Mouse (Mus musculus): Measurements from ENCODE around the gene Padi4. TPM values are rescaled to one million over a fixed set of nuclear protein-coding genes. Genes with fewer than 3 reads are reported as not detected.

Gene Padi4
- total and polyA plus RNA-seq, 3 experiments = 0.70 to 2.6 (median 2.5) TPM

GRCm38 (mm10) chr4:140763158-140763557 is 10.9 kb downstream of the Padi4 start:
- H3K4me3 ChIP-seq = no peak overlapping the region
- no peaks in the 10 kb centered on the region for H3K4me1 ChIP-seq (ENCODE audit: control insufficient read depth, insufficient read depth, low read length)
- no peaks in the 10 kb centered on the region for H3K27me3 ChIP-seq (ENCODE audit: control insufficient read depth, insufficient read depth, low read length)
- H3K9ac ChIP-seq (ENCODE audit: low read depth, low read length) = no peak overlapping the region
- H3K79me2 ChIP-seq (replicated peaks; ENCODE audit: control insufficient read depth, insufficient read depth, low read length) = no peaks in the 10 kb centered on the region
- H3K27ac ChIP-seq = no peak overlapping the region
- DNase-seq = peak; percentile 44 to 65
- H3K36me3 ChIP-seq (ENCODE audit: control insufficient read depth, insufficient read depth, low read length) = no peaks in the 10 kb centered on the region
- 23% methylated on average over 9 of the region's 9 CpGs for WGBS
- intact Hi-C loops (cut with DNase I) = no loop called here
- TF ChIP-seq CTCF (IDR thresholded peaks at IDR 0.05) (peak; percentile 76), POLR2A (IDR thresholded peaks at IDR 0.05; ENCODE audit: insufficient read depth, low read depth, low read length) (no peak)

- H3K4me1 ChIP-seq (ENCODE audit: control insufficient read depth, insufficient read depth, low read length) = no peaks in the 10 kb centered on the region
- WGBS = 81% methylated on average over 7 of the region's 7 CpGs
- no peak overlapping the region for H3K4me3 ChIP-seq
- H3K27me3 ChIP-seq (ENCODE audit: control insufficient read depth, insufficient read depth, low read length) = no peaks in the 10 kb centered on the region
- no peaks in the 10 kb centered on the region for H3K79me2 ChIP-seq (replicated peaks; ENCODE audit: control insufficient read depth, insufficient read depth, low read length)
- no peak for DNase-seq
- no peak overlapping the region for H3K27ac ChIP-seq
- no peak for TF ChIP-seq CTCF (IDR thresholded peaks at IDR 0.05)
- TF ChIP-seq POLR2A (IDR thresholded peaks at IDR 0.05; ENCODE audit: insufficient read depth, low read depth, low read length) = no peak
- TF ChIP-seq EP300 (IDR thresholded peaks at IDR 0.05; ENCODE audit: insufficient read depth, low read depth, low read length) = no peak
- no peaks in the 10 kb centered on the region for H3K36me3 ChIP-seq (ENCODE audit: control insufficient read depth, insufficient read depth, low read length)
- intact Hi-C loops (cut with DNase I) = no loop called here
- no peak overlapping the region for H3K9ac ChIP-seq (ENCODE audit: low read depth, low read length)
These were observed 12.4 kb downstream of the Padi4 start for GRCm38 (mm10) chr4:140761601-140762000.

- no peaks in the 10 kb centered on the region for H3K4me1 ChIP-seq (ENCODE audit: control insufficient read depth, insufficient read depth, low read length)
- intact Hi-C loops (cut with DNase I) = no loop called here
- TF ChIP-seq EP300 (IDR thresholded peaks at IDR 0.05; ENCODE audit: insufficient read depth, low read depth, low read length) (no peak), POLR2A (IDR thresholded peaks at IDR 0.05; ENCODE audit: insufficient read depth, low read depth, low read length) (no peak), CTCF (IDR thresholded peaks at IDR 0.05) (no peak)
- no peaks in the 10 kb centered on the region for H3K27me3 ChIP-seq (ENCODE audit: control insufficient read depth, insufficient read depth, low read length)
- H3K36me3 ChIP-seq (ENCODE audit: control insufficient read depth, insufficient read depth, low read length) = no peaks in the 10 kb centered on the region
- 76% methylated on average over 3 of the region's 3 CpGs for WGBS
- no peak for DNase-seq
- H3K27ac ChIP-seq = no peak overlapping the region
- H3K79me2 ChIP-seq (replicated peaks; ENCODE audit: control insufficient read depth, insufficient read depth, low read length) = no peaks in the 10 kb centered on the region
- H3K4me3 ChIP-seq = no peak overlapping the region
- no peak overlapping the region for H3K9ac ChIP-seq (ENCODE audit: low read depth, low read length)
These were observed 18.2 kb downstream of the Padi4 start for GRCm38 (mm10) chr4:140755811-140756210.

GRCm38 (mm10) chr4:140753366-140753765 is 20.7 kb downstream of the Padi4 start:
- H3K27ac ChIP-seq = no peak overlapping the region
- no peak overlapping the region for H3K9ac ChIP-seq (ENCODE audit: low read depth, low read length)
- H3K4me3 ChIP-seq = no peak overlapping the region
- H3K36me3 ChIP-seq (ENCODE audit: control insufficient read depth, insufficient read depth, low read length) = no peaks in the 10 kb centered on the region
- H3K27me3 ChIP-seq (ENCODE audit: control insufficient read depth, insufficient read depth, low read length) = no peaks in the 10 kb centered on the region; the same call in 1 of the 2 replicates
- DNase-seq = no peak
- 54% methylated on average over 7 of the region's 7 CpGs for WGBS
- H3K79me2 ChIP-seq (replicated peaks; ENCODE audit: control insufficient read depth, insufficient read depth, low read length) = no peaks in the 10 kb centered on the region
- intact Hi-C loops (cut with DNase I) = no loop called here
- no peak for TF ChIP-seq CTCF (IDR thresholded peaks at IDR 0.05)
- no peak for TF ChIP-seq EP300 (IDR thresholded peaks at IDR 0.05; ENCODE audit: insufficient read depth, low read depth, low read length)
- no peak for TF ChIP-seq POLR2A (IDR thresholded peaks at IDR 0.05; ENCODE audit: insufficient read depth, low read depth, low read length)
- no peaks in the 10 kb centered on the region for H3K4me1 ChIP-seq (ENCODE audit: control insufficient read depth, insufficient read depth, low read length)

GRCm38 (mm10) chr4:140750328-140750727 is 23.7 kb downstream of the Padi4 start:
- H3K79me2 ChIP-seq (replicated peaks; ENCODE audit: control insufficient read depth, insufficient read depth, low read length) = no peaks in the 10 kb centered on the region
- WGBS = 20% methylated on average over 19 of the region's 19 CpGs
- no peaks in the 10 kb centered on the region; the same call in 1 of the 2 replicates for H3K27me3 ChIP-seq (ENCODE audit: control insufficient read depth, insufficient read depth, low read length)
- intact Hi-C loops (cut with DNase I) = no loop called here
- H3K36me3 ChIP-seq (ENCODE audit: control insufficient read depth, insufficient read depth, low read length) = no peaks in the 10 kb centered on the region
- TF ChIP-seq EP300 (IDR thresholded peaks at IDR 0.05; ENCODE audit: insufficient read depth, low read depth, low read length) (no peak), POLR2A (IDR thresholded peaks at IDR 0.05; ENCODE audit: insufficient read depth, low read depth, low read length) (no peak), CTCF (IDR thresholded peaks at IDR 0.05) (no peak)
- H3K4me3 ChIP-seq = no peak overlapping the region
- peaks cover 2% of the 10 kb centered on the region; the same call in 1 of the 2 replicates for H3K4me1 ChIP-seq (ENCODE audit: control insufficient read depth, insufficient read depth, low read length)
- peak in 1 of 2 experiments; percentile 35 for DNase-seq
- no peak overlapping the region for H3K27ac ChIP-seq
- no peak overlapping the region for H3K9ac ChIP-seq (ENCODE audit: low read depth, low read length)

GRCm38 (mm10) chr4:140747978-140748377 is 26.1 kb downstream of the Padi4 start:
- Histone ChIP-seq H3K27ac (no peak overlapping the region), H3K36me3 (ENCODE audit: control insufficient read depth, insufficient read depth, low read length) (no peaks in the 10 kb centered on the region), H3K27me3 (ENCODE audit: control insufficient read depth, insufficient read depth, low read length) (no peaks in the 10 kb centered on the region; the same call in 1 of the 2 replicates), H3K4me3 (no peak overlapping the region), H3K79me2 (replicated peaks; ENCODE audit: control insufficient read depth, insufficient read depth, low read length) (no peaks in the 10 kb centered on the region), H3K4me1 (ENCODE audit: control insufficient read depth, insufficient read depth, low read length) (peaks cover 2% of the 10 kb centered on the region; the same call in 1 of the 2 replicates), H3K9ac (ENCODE audit: low read depth, low read length) (peak overlapping the region; percentile 33; the same call in 1 of the 2 replicates)
- peak in 1 of 2 experiments; percentile 29 for DNase-seq
- intact Hi-C loops (cut with DNase I) = no loop called here
- 0 out of 2 replicates have a peak, but pooled peaks have one; percentile 26 for TF ChIP-seq EP300 (IDR thresholded peaks at IDR 0.05; ENCODE audit: insufficient read depth, low read depth, low read length)
- no peak for TF ChIP-seq POLR2A (IDR thresholded peaks at IDR 0.05; ENCODE audit: insufficient read depth, low read depth, low read length)
- WGBS = 10% methylated on average over 12 of the region's 12 CpGs
